Mouse (Mus musculus) cerebellum, adult 9-11 months (tissue): ENCODE measurements around the gene Bola1.
"Not testable (repeated sequence)": the region's sequence is repeated elsewhere in the genome, so short reads cannot be mapped to it uniquely, and the experiment has no call there.

Experiments
- DNase-seq: peaks from one replicate; pipeline ENCODE4 v3.0.0; 2022

Bola1 gene

DNA sequence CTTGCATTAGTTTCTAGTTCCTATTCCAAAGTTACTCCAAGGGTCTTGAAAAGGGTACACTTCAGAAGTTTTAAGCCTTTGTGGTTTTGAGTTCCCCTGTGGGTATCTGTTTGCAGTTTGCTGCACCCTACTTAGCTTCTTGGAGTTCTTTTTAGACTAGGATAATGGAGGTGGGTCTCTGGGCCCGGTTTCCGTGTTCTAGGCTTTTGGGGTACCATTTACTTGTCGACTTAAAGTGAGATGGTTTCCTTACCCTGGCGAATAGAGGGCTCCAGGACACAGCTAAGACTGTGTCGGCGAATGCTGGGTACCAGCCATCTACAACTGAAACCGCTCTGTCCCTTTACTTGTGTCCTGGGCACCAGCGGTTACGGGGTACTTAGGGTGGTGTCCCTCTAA is 2.1 kb upstream of the Bola1 start:
- DNase-seq: peak; percentile 43

GRCm38 (mm10) chr3:96220765-96221639 is 1.5 kb upstream of the Bola1 start, which contains the start of the genes Hist2h2ac and Hist2h2be:
Gene Hist2h2ac, minus strand, starts transcription at chr3:96220880.
Gene Hist2h2be, plus strand, starts transcription at chr3:96221119.
- peak; percentile 92 for DNase-seq

- not testable (repeated sequence) for DNase-seq
Observed at GRCm38 (mm10) chr3:96220131-96220764, 739 bp upstream of the Bola1 start.

DNA sequence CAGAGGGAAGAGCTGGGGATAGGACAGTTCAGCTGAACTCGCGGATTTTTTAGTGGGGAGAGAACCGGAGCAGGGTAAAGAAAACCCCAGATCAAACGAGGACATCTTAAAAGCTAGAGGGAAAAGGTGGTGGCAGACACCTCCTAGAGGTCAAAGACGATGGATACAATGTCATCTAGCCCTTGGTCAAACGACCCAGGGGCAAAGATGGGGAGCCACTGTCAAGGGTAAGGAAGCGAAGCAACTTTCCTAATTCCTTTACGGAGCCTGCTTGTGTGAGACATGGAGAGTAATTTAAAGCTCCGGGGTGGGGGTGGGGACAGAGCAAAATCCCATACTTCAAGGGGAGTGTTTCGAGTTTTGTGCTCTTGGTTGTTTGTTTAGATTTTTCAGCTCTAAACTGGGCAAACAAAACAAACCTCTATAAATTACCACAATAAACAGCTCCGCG is 293 bp downstream of the Bola1 start:
- DNase-seq: peak; percentile 62

- no peak for DNase-seq
Observed at GRCm38 (mm10) chr3:96209242-96209641, 10.3 kb downstream of the Bola1 start.

DNA sequence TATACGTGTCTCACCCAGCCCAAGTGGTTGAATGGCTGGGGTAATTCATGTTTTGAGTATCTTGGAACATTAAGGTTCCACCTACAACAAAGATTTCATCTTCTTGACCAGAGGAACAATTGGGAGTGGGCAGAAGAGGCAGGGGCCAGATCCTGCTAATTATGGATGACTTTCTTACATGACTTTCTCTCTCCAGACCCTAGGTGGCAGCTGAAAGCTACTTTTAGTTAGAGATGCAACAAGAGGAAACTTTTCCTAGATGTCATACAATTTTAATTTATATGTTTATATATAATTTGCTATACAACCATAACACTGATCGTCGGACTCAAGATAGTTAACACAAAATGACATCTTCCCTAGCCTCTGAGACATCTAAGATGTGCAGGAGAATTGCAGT is 11.7 kb downstream of the Bola1 start:
- DNase-seq: no peak

GRCm38 (mm10) chr3:96199731-96200130 is 19.8 kb downstream of the Bola1 start:
- no peak for DNase-seq

- not testable (repeated sequence) for DNase-seq
Observed at GRCm38 (mm10) chr3:96198601-96199251, 20.8 kb downstream of the Bola1 start.

GRCm38 (mm10) chr3:96198181-96198580 is 21.3 kb downstream of the Bola1 start:
- DNase-seq: no peak

GRCm38 (mm10) chr3:96197129-96197749 is 22.3 kb downstream of the Bola1 start:
- peak; percentile 93 for DNase-seq

- no peak for DNase-seq
Observed at GRCm38 (mm10) chr3:96196437-96197128, 22.9 kb downstream of the Bola1 start.

- DNase-seq: no peak
Observed at GRCm38 (mm10) chr3:96195616-96196313, 23.7 kb downstream of the Bola1 start.

- no peak for DNase-seq
Observed at GRCm38 (mm10) chr3:96194966-96195365, 24.5 kb downstream of the Bola1 start.

- DNase-seq: no peak
Observed at GRCm38 (mm10) chr3:96192977-96193376, 26.5 kb downstream of the Bola1 start.

GRCm38 (mm10) chr3:96182382-96182776 is 37.1 kb downstream of the Bola1 start:
- DNase-seq: peak; percentile 67

DNA sequence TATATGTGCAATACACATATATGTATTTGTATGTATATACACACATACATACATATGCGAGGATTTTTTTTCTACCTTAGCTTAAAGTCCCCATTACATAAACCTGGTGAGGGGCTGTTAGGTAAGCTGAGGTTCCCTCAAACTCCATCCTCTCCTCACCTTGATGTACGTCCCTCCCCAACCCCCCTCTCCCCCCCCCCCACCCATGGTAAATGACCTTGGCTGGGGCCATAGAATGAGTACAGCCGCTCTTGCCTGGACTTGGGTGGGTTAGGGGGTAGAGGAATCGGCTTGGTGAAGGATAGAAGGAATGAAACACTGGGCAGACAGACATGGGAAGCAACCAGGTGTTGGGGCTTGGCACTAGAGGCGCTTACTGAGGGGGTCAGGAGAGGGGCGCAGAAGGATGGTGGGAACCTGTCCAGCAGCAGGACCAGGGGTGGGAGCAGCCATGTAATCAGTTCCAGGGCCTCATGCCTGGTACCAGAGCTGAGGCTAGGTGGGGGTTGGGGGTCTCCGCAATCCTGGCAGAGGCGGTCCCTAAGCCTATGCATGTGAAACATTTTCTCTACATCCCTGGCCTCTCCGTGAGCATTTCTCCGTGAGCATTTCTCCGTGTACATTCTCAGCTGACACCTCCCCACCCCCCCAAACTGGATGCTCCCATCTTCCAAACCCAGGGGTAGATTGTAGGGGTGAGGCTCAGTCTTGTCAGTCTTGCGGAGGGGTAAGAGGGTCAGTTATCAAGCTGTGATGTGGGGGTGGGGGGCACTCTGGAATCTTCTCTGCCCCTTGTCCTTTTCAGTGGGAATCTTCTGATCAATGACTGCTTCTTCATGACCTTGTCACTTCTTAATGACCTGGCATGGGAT is 37.8 kb downstream of the Bola1 start:
- peak; percentile 74 for DNase-seq

- DNase-seq: peak; percentile 88
Observed at GRCm38 (mm10) chr3:96180727-96181477, 38.6 kb downstream of the Bola1 start, which contains the start of gene Sv2a. Gene Sv2a, plus strand, starts transcription at chr3:96181151.

GRCm38 (mm10) chr3:96179531-96179930 is 40.0 kb downstream of the Bola1 start:
- DNase-seq: peak; percentile 70

DNA sequence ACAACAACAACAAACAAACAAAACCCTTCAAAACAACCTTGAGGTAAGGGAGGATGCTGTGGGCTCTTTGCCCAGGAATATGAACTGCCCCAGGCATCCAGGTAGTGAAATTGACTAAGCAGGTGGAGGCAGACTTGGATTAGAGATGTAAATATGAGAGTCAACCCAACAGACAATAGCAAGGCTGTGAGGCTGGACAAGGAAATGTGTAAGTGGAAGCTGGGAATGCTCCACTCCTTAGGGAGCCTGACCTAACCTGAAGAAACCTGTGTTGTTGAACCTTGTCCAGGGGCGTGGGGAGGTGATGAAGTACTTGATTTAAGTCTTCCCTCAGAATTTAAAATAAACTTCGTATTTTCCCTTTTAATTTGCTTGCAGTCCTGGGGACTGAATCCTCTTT is 40.6 kb downstream of the Bola1 start:
- DNase-seq: no peak

- no peak for DNase-seq
Observed at GRCm38 (mm10) chr3:96178427-96178826, 41.1 kb downstream of the Bola1 start.
